Mouse (Mus musculus): ENCODE results near the gene Pced1a.

DNA sequence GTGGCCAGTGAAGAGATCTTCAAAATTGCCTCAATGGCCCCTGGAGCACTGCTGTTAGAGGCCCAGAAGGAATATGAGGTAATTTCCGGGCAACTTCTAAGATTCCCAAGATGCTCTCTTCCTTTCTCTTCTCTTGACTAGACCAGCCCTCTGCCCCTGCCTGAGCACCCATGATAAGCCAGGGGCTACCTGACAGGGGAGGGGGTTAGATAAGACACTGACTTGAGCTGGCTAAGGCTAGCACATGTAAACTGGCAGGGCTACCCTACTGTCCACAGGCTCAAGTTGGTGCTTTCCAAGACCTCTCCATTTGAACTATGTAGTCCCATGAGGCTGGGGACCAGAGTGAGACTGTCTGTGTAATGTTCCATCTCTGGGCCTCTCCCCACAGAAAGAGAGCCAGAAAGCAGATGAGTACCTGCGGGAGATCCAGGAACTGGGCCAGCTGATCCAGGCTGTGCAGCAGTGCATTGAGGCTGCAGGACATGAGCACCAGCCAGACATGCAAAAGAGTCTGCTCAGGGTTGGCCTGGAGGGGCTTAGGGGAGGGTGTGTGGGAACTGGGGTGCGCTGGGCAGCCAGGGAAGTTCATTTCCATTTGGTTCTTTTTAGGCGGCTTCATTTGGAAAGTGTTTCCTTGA, 15.5 kb upstream of the Pced1a start:
- no peak for TF ChIP-seq SIN3A (IDR thresholded peaks at IDR 0.05; ENCODE audit: low read length)
- no peak for TF ChIP-seq CTCF (IDR thresholded peaks at IDR 0.05 in 2 of 3, conservative IDR thresholded peaks at IDR 0.05 in 1 of 3; ENCODE audit: control insufficient read depth in 1 of 3, insufficient read depth in 1 of 3, low read depth in 2 of 3, low read length in 3 of 3, poor library complexity in 1 of 3, severe bottlenecking in 1 of 3)
- TF ChIP-seq TAL1 (IDR thresholded peaks at IDR 0.05; ENCODE audit: low read length), result no peak
- no peak for TF ChIP-seq POLR2A (IDR thresholded peaks at IDR 0.05; ENCODE audit: control insufficient read depth in 1 of 2, insufficient read depth in 1 of 2, low read depth in 1 of 2, low read length in 2 of 2, poor library complexity in 1 of 2)
- TF ChIP-seq UBTF (IDR thresholded peaks at IDR 0.05; ENCODE audit: borderline replicate concordance, insufficient read depth, low read depth, low read length), result no peak
